Mouse (Mus musculus) intestine, embryonic 16.5 days (tissue): Measurements from ENCODE around the gene Rpl4. TPM values are rescaled to one million over a fixed set of nuclear protein-coding genes. Genes with fewer than 3 reads are reported as not detected.
"Not testable (repeated sequence)": the region's sequence is repeated elsewhere in the genome, so short reads cannot be mapped to it uniquely, and the experiment has no call there.

Experiments
- ATAC-seq: fragments of 200-750 bp; cut with Nextera tagmentation; 2 replicates; pipeline ENCODE4 v1.8.0; 2017; ENCODE audit warnings: moderate TSS enrichment, moderate library complexity
- H3K27ac ChIP-seq: fragments of 300-500 bp; sonication (generic); 2 replicates; pipeline ENCODE4 v1.5.1; 2014; ENCODE audit warnings: mild to moderate bottlenecking, low read length
- H3K27me3 ChIP-seq: fragments of 300-500 bp; sonication (generic); replicated peaks from 2 replicates; pipeline ENCODE4 v1.6.1; 2014; ENCODE audit warnings: low read length, control low read depth, mixed read lengths; ENCODE audit not compliant: control insufficient read depth, insufficient read depth
- H3K36me3 ChIP-seq: fragments of 300-500 bp; sonication (generic); 2 replicates; pipeline ENCODE4 v1.6.1; 2014; ENCODE audit warnings: low read length, control low read depth; ENCODE audit not compliant: control insufficient read depth, insufficient read depth
- H3K4me1 ChIP-seq: fragments of 300-500 bp; sonication (generic); 2 replicates; pipeline ENCODE4 v1.6.1; 2014; ENCODE audit warnings: low read length, control low read depth, mixed read lengths; ENCODE audit not compliant: control insufficient read depth, insufficient read depth
- H3K4me2 ChIP-seq: fragments of 300-500 bp; sonication (generic); 2 replicates; pipeline ENCODE4 v1.6.1; 2014; ENCODE audit warnings: low read depth, low read length, control low read depth
- H3K4me3 ChIP-seq: fragments of 300-500 bp; sonication (generic); 2 replicates; pipeline ENCODE4 v1.5.1; 2014; ENCODE audit warnings: mild to moderate bottlenecking, low read length
- H3K9ac ChIP-seq: fragments of 300-500 bp; sonication (generic); 2 replicates; pipeline ENCODE4 v1.6.1; 2014; ENCODE audit warnings: low read depth, low read length
- H3K9me3 ChIP-seq: fragments of 300-500 bp; sonication (generic); 2 replicates; pipeline ENCODE4 v1.6.1; 2016; ENCODE audit warnings: low read length, control low read depth; ENCODE audit not compliant: control insufficient read depth
- WGBS: fragments of 180-500 bp; shearing (Covaris S2); extraction: QIAGEN DNeasy Blood & Tissue Kit; methylation state at CpG from one replicate; pipeline ENCODE4 v1.1.7; 2014; 5-methylcytosine and 5-hydroxymethylcytosine counted together
- polyA plus RNA-seq: library from polyadenylated mRNA; unstranded; fragments of >200 nt; fragmentation: Nextera tagmentation; extraction: Ambion mirVana; gene quantifications from 2 replicates; pipeline ENCODE4 v1.2.1, GENCODE M21; 2015

Rpl4 gene
- polyA plus RNA-seq, 1 experiment from 2014 or later, result 1,181 TPM

GRCm38 (mm10) chr9:64184166-64184840 lies 11.1 kb downstream of the Rpl4 start:
- Histone ChIP-seq H3K36me3 (0 out of 2 replicates have a peak, but pooled peaks cover 6% of the 10 kb centered on the region), H3K9me3 (no peaks in the 10 kb centered on the region), H3K9ac (no peak overlapping the region), H3K4me1 (peaks cover 3% of the 10 kb centered on the region; the same call in 1 of the 2 replicates), H3K27me3 (no peaks in the 10 kb centered on the region), H3K4me3 (no peak overlapping the region), H3K27ac (no peak overlapping the region), H3K4me2 (no peak overlapping the region)
- no peak for ATAC-seq
- WGBS, result 90% methylated on average over 5 of the region's 5 CpGs

- no peak overlapping the region for H3K9ac ChIP-seq
- H3K4me3 ChIP-seq, result no peak overlapping the region
- whole genome bisulfite sequencing, result 96% methylated on average over 1 of the region's 1 CpGs
- no peak for ATAC-seq
- peaks cover 19% of the 10 kb centered on the region for H3K36me3 ChIP-seq
- H3K4me2 ChIP-seq, result no peak overlapping the region
- no peaks in the 10 kb centered on the region for H3K27me3 ChIP-seq
- no peak overlapping the region for H3K27ac ChIP-seq
- no peaks in the 10 kb centered on the region for H3K9me3 ChIP-seq
- H3K4me1 ChIP-seq, result peaks cover 6% of the 10 kb centered on the region; the same call in 1 of the 2 replicates
Observed at GRCm38 (mm10) chr9:64193879-64194278, 20.7 kb downstream of the Rpl4 start.

- Histone ChIP-seq H3K27ac (no peak overlapping the region), H3K36me3 (peaks cover 19% of the 10 kb centered on the region), H3K27me3 (no peaks in the 10 kb centered on the region), H3K4me3 (no peak overlapping the region), H3K9ac (no peak overlapping the region), H3K4me2 (no peak overlapping the region), H3K9me3 (no peaks in the 10 kb centered on the region), H3K4me1 (peaks cover 8% of the 10 kb centered on the region; the same call in 1 of the 2 replicates)
- WGBS, result 75% methylated on average over 4 of the region's 4 CpGs
- ATAC-seq, result no peak
Observed at GRCm38 (mm10) chr9:64195554-64195953, 22.4 kb downstream of the Rpl4 start.

GRCm38 (mm10) chr9:64197524-64197923 lies 24.3 kb downstream of the Rpl4 start:
- WGBS, result 78% methylated on average over 8 of the region's 8 CpGs
- Histone ChIP-seq H3K4me1 (peaks cover 8% of the 10 kb centered on the region; the same call in 1 of the 2 replicates), H3K4me2 (no peak overlapping the region), H3K36me3 (peaks cover 14% of the 10 kb centered on the region), H3K4me3 (no peak overlapping the region), H3K9me3 (no peaks in the 10 kb centered on the region), H3K27me3 (no peaks in the 10 kb centered on the region), H3K9ac (no peak overlapping the region), H3K27ac (no peak overlapping the region)
- no peak for ATAC-seq

- Histone ChIP-seq H3K4me1 (peaks cover 12% of the 10 kb centered on the region; the same call in 1 of the 2 replicates), H3K4me3 (no peak overlapping the region), H3K9me3 (no peaks in the 10 kb centered on the region), H3K27ac (peak overlapping the region; percentile 79), H3K4me2 (no peak overlapping the region), H3K36me3 (peaks cover 7% of the 10 kb centered on the region), H3K9ac (no peak overlapping the region), H3K27me3 (no peaks in the 10 kb centered on the region)
- 87% methylated on average over 5 of the region's 5 CpGs for WGBS
- peak; percentile 10; the same call in 1 of the 2 replicates for ATAC-seq
Observed at GRCm38 (mm10) chr9:64198068-64198762, 25.0 kb downstream of the Rpl4 start.

- H3K4me1 ChIP-seq, result peaks cover 12% of the 10 kb centered on the region; the same call in 1 of the 2 replicates
- not testable (repeated sequence) for H3K4me3 ChIP-seq, H3K36me3 ChIP-seq, H3K4me2 ChIP-seq, H3K9ac ChIP-seq, H3K27me3 ChIP-seq, H3K9me3 ChIP-seq
- 62% methylated on average over 7 of the region's 7 CpGs for WGBS
- peak overlapping the region; percentile 93 for H3K27ac ChIP-seq
- peak; percentile 65 for ATAC-seq
Observed at GRCm38 (mm10) chr9:64198763-64199418, 25.7 kb downstream of the Rpl4 start.

GRCm38 (mm10) chr9:64199897-64200296 lies 26.7 kb downstream of the Rpl4 start:
- peaks cover 12% of the 10 kb centered on the region; the same call in 1 of the 2 replicates for H3K4me1 ChIP-seq
- 49% methylated on average over 2 of the region's 2 CpGs for WGBS
- H3K9me3 ChIP-seq, result no peaks in the 10 kb centered on the region
- peak; percentile 81 for ATAC-seq
- 0 out of 2 replicates have a peak, but pooled peaks cover 3% of the 10 kb centered on the region for H3K36me3 ChIP-seq
- H3K4me2 ChIP-seq, result peak overlapping the region; percentile 20; the same call in 1 of the 2 replicates
- H3K4me3 ChIP-seq, result no peak overlapping the region
- peak overlapping the region; percentile 93 for H3K27ac ChIP-seq
- H3K9ac ChIP-seq, result no peak overlapping the region
- no peaks in the 10 kb centered on the region for H3K27me3 ChIP-seq

GRCm38 (mm10) chr9:64202331-64202730 lies 29.2 kb downstream of the Rpl4 start:
- Histone ChIP-seq H3K9ac (no peak overlapping the region), H3K4me3 (no peak overlapping the region), H3K4me1 (peaks cover 12% of the 10 kb centered on the region; the same call in 1 of the 2 replicates), H3K27me3 (no peaks in the 10 kb centered on the region), H3K4me2 (no peak overlapping the region), H3K27ac (no peak overlapping the region), H3K36me3 (no peaks in the 10 kb centered on the region), H3K9me3 (no peaks in the 10 kb centered on the region)
- ATAC-seq, result no peak

GRCm38 (mm10) chr9:64202866-64203265 lies 29.7 kb downstream of the Rpl4 start:
- Histone ChIP-seq H3K27ac (no peak overlapping the region), H3K9me3 (no peaks in the 10 kb centered on the region), H3K27me3 (no peaks in the 10 kb centered on the region), H3K4me1 (peaks cover 12% of the 10 kb centered on the region; the same call in 1 of the 2 replicates), H3K9ac (no peak overlapping the region), H3K4me3 (no peak overlapping the region), H3K36me3 (no peaks in the 10 kb centered on the region), H3K4me2 (no peak overlapping the region)
- no peak for ATAC-seq
